Mouse (Mus musculus): ENCODE measurements around the gene Rasgef1b.

Gene Rasgef1b

DNA sequence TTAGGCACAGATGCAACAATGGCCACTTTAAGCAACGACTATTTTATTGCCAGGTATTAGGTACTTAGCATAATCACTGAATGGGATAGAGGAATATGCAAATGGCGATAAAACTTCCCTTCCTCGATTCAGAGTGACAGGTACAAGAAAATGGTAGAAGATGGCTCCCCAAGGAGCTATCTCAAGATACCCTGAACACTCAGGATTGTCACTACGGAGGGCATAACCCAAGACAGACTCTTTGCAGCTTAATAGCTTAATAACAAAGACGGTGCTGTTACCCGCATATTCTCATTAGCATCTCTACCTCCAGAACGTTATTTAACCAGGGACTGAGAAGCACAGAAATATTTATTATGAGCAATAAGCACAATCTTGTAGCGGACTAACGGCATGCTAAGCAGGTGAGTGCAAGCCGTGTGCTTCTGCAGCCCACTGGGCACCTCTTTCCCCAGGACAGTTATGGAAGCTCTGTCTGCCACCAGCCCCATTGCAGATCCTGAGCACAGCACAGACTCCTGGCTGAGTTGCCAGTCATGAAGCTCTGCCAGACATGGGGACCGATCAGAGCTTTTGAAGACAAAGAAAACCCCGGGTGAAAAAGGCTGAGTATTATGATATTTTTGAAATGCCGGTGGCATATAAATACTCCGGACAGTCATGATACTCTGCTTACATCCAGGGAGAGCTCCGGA, 122.6 kb downstream of the Rasgef1b start:
- in situ Hi-C loops (cut with MboI, MseI), result no loop called here

DNA sequence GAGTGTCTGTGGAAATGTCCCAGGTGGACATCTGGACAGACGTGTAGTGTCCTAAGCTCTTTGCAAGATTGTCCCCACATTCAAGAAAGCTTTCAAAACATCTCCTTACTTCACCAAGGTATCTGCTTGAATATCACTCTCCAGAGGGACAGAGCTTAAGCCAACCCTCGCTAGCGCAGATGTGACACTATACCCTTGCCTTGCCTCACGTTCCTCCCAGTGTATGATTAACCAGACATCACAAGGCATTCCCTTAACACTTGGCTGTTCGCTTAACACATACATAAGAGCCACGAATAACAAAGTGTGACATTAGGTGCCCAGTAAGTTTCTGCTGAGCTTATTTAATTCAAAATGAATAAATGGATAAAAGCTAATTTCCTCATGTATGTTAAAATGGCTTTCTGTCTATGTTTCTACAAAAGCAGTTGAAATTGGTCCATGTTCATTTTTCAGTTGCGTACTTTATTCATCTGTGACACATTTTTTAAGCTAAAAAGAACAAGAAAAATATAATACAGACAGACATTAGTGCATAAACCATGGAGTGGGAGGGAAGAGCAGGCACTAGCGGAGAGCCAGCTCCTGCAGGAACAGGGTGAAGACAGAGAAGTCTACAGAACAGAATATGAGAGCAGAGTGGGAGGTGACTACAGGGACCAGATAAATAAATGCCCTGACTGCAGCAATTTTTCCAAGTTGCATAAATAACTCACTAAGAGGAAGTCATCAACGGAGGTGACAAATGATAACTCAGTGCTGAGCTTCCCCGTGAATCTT, 126.4 kb downstream of the Rasgef1b start:
- in situ Hi-C loops (cut with MboI, MseI), result no loop called here

DNA sequence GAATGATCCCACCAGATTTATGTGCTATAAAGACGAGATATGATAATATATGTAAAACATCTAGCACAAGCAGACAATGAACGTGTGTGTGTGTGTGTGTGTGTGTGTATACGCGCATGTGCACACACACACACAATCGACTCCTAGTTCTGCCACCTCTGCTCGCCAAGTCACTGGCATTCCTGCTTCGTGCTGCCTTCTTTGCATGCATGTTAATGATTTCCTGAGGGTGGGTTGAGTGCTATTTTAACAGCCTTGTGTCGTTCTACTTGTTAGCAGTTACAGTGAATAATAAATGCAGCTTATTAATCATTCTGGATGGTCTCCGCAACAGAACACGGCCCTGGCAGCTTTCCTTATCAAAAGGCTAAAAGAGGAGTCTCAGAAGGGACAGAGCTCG, 129.5 kb downstream of the Rasgef1b start:
- in situ Hi-C loops (cut with MboI, MseI), result no loop called here

DNA sequence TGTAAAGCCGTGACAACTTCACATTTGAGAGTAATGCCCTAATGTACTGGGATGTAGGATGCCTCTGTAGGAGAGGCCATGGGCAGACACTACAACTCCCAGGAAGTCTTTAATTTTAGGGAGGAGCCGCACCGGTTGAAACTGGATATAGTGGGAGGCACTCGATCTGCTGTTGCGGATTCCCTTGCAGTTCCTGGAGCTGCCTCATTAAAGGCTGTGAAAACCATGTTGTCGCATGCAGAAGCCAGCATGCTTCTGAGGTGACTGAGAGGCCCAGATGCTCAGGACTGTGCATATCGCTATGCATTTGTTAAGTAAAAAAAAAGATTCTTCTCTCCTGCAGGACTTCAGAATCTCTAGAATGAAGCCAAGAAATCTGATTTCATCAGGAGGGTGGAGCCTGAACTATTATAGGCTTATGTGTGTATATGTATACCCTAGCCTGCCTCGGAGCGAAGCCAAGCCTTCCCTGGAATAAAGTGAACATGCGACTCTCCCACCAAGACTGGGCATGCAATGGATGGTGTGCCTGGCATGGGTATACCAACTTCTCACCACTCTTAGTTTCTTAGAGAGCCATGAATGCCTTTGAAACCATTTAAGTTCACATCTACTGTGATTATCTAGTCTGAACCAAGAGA, 130.3 kb downstream of the Rasgef1b start:
- in situ Hi-C loops (cut with MboI, MseI), result no loop called here

DNA sequence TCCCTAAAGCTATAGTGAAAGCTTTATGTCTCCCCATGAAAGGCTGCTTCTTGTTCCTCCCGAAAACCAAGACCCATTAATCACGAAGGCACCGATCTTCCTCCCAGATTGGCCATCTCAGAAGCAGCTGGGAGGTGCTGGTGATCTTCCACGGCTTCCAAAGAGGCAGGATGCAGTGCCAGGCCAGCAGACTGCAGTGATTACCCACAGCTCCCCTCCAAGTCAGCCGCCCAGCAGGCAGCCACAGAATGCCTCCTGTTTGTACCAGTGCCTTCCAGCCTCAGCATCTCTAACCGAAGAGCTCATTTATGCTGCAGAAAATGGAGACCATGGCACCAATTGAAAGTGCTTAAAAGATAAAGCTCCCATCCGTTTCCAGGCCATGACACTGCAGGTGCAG, 131.2 kb downstream of the Rasgef1b start:
- in situ Hi-C loops (cut with MboI, MseI), result no loop called here

DNA sequence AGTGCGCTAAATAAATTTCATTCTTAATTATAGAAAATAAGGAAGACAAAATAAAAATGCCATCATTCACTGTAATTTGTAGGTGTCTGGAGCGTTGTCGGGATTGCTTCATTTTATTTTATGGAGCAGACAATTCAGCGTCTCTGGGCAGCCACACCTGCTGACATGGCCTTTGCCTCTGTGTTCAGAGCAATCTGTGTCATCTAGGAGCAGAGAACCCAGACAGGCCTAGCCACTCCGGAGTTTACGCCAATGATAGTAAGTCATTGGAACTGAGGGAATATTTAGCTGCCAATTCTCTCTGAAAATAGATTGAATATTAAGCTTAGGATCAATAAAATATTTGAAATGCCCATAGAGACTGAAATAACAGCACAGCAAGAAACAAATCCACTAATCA, 137.5 kb downstream of the Rasgef1b start:
- in situ Hi-C loops (cut with MboI, MseI), result no loop called here

DNA sequence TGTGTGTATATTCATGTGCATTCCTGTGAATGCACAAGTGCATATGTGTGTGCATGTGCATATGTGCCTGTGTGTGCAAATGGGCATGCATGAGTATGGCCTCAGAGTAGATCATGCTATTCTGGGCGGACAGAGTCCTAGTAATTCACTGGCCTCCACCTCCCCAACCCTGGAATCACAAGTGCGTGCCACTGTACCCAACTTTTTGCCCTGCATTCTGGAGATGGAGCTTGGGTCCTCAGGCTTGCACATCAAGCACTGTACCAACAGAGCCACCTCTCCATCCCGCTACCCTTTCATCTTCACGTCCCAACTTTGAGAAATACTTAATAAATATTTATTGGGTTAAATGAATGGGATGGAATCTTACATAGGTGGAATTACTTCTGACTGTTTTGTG, 138.3 kb downstream of the Rasgef1b start:
- in situ Hi-C loops (cut with MboI, MseI), result no loop called here

DNA sequence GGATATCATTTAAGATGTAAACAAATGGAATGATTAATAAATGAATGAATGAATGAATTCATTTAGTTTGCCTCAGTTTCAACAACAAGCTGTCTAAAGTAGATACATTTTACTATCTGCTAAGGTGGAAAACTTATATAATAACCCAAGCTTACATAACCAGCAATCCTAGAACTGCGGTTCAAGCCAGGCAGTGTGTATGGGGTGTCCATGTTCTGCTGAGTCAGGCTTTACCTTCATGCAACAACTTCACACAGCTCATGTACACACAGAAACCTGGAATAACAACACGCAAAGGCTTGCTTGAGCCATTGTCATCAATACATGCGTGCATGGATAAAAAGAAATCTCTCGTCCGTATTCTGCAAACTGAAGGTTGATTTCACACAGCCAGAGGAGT, 140.9 kb downstream of the Rasgef1b start:
- in situ Hi-C loops (cut with MboI, MseI), result no loop called here

DNA sequence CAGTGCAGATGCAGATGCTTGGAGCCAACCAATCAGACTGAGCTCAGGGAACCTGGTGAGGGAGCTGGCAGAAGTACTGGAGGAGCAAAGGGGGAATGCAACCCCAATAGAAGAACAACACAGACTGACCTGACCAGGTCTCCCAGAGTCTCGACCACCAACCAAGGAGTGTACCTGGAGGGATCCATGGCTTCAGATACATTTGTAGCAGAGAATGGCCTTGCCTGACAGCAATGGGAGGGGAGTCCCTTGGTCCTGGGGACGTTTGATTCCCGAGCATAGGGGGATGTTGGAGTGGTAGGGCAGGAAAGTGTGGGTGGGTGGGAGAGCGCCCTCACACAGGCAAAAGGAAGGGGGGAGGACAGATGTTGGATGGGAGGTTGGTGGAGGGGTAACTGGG, 141.3 kb downstream of the Rasgef1b start:
- in situ Hi-C loops (cut with MboI, MseI), result no loop called here

DNA sequence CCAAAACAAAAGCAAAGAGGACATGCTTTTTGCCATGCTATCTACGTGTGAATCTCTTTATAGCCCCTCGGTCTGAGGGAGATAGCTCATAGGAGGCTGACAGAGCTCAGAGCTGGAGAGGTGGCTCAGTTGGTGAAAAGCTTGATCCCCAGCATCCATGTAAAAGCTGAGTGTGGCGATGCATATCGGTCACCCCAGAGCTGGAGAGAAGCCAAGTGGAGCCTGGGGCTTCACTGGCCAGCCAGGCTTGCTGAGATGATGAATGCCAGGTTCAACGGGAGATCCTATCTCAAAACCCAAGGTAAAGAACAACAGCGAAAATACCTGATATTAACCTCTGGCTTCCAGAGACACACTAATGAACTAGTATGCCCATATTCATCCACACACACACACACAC, 142.6 kb downstream of the Rasgef1b start:
- in situ Hi-C loops (cut with MboI, MseI), result no loop called here

DNA sequence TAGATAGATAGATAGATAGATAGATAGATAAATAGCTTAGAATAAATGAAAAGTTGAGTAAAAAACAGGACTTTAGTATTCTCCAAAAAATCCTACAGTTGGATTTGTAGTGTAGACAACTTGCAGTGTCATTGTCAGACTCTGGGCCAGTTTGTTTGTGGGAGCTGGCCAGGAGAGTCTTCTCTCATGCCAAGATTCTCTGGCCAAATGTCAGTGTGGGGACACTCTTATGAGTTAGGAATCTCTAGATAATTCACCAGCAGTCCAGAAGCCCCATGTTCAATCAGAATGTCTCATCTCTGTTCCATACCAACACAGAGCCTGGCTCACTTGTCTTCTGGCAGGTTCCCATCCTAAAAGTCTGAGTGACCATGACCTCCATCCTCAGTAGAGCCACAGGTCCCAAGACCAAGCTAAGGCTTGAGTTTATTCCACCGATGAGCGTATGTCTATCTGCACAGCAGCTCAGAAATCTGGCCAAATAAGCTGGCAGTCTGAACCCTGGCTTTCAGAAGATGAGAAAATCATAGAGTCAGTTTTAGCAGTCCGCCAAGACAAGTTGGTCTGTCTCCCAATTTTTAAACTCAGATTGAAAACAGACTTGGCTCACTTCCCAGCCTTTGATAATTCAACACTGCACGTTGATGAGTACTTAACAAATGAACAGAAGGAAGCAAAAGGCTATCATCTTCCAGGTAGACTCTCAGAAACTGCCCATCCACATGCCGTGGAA, 143.5 kb downstream of the Rasgef1b start:
- in situ Hi-C loops (cut with MboI, MseI), result no loop called here

DNA sequence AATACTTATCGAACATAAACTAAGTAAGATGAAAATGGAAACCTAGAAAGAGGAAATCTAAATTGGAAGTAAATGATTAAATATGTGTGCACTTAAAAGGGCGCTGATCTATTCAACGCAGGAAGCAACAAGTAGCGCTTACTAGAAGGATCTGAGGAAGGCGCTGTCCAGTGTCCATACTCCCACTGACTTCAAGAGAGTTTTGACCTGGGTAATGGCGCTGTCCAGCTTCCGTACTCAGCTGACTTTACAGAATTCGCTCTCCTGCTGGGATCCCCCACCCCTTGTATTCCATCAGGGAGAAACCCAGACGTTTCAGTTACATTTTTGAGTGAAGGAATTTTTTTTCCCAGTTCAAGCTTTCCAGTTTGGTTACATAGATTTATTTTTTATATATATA, 144.6 kb downstream of the Rasgef1b start:
- in situ Hi-C loops (cut with MboI, MseI), result loop anchor here (5.0 kb wide), 1 partner anchor 337 kb away; no protein-coding TSS in a partner anchor

DNA sequence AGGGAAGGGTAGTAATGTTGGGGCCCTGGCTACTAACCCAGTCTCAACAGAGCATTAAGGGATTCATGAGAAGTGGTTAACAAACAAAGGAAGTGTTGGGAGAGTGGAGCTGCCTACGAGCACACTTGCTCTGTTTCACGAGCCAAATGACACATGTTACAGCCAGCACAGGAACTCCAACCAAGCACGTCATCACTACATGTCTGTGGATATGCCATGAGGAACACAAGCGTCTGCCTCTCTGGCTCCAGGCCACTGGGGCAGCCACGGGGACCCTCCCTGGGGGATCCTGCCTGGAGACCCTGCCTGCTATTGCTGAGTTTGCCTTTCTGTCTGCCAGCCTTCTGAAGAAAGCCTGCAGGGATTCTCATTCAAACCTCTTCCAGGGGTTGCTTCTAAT, 146.8 kb downstream of the Rasgef1b start:
- in situ Hi-C loops (cut with MboI, MseI), result loop anchor here (5.0 kb wide), 1 partner anchor 335 kb away; no protein-coding TSS in a partner anchor

DNA sequence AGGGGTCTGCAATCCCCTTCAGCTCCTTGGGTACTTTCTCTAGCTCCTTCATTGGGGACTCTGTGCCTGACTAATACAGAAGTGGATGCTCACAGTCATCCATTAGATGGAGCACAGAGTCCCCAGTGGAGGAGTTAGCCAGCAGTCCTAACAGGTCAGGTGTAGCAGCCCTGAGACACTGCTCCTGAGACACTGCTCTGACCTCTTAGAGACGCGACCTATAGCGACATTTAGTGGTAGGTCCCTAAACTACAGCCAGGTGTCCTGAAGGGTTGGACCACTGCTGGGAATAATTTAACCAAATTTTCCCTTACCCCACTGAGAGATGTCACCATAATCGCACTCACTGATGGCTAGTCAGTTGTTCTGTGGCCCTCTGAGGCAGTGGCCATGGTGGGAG, 150.2 kb downstream of the Rasgef1b start:
- in situ Hi-C loops (cut with MboI, MseI), result no loop called here

DNA sequence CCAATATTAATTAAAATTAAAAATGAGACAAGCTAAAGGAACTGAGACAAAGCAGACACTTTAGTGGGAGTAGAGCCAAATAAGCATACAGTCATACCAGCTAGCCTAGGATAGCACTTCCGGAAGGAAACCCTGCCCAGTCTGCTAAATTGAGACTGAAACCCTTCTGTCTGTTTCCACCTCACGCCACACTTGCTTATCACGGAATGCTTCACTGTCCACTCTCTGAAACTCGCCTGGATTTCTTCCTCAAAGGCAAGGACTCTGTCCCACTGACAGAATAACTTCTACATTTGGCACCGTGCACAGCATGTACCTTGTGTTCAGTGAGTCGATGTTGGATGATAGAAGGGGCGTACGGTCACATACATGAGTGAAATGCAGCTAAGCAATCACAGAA, 153.0 kb downstream of the Rasgef1b start:
- in situ Hi-C loops (cut with MboI, MseI), result no loop called here

DNA sequence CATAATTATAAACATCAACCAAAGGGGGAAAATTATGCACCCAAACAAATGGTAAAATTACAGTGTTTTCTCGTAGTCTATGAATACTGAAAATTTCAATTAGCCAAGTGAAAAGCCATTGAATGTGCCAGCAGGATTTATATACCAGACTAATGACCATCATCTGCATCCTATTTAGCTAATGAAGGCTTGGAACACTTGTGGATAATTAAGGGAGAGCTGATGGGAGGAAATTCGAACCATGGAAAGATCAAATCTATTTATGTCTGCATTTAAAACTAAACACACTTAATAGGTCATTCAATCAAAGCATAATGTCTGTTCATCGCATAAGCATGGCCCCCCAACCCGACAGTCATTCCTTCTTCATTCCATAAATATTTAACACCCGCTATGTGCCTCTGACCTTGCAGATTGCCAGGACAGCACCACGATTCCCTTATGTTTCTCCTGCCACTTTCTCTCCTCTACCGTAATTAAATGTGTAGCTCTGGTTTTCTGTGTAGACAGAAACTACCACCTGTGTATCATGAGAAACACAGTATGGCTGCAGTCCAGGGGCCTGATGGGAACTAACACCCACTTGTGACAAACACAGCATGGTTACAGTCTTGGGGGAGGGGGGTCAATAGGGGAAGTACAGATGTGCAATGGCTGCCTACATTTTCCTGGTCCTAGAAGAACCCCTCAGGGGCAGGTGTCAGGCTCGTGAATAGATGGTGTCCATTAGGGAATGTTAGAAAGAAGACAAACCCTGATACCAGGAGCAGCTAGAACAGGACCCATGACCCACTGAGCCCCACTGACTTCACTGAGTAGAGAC, 164.2 kb downstream of the Rasgef1b start:
- in situ Hi-C loops (cut with MboI, MseI), result no loop called here

DNA sequence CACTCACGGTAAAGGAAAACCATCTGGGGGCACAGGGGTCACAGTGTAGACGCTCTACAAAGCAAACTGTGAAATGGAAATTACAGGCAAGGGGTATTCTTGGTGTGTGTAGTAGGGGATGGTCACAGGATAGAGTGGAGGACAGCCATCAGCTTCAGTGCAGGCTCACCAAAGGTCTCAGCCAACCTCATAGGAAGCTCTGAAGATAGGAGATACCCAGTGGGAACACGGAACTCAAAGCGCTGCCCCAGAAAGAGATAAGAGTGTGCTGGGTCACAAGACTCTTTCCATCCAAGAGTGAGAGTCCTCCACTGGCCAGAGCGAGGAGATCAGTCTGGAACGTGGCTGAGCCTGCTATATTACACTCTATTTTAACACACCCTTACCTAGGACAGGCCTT, 166.8 kb downstream of the Rasgef1b start:
- in situ Hi-C loops (cut with MboI, MseI), result no loop called here

DNA sequence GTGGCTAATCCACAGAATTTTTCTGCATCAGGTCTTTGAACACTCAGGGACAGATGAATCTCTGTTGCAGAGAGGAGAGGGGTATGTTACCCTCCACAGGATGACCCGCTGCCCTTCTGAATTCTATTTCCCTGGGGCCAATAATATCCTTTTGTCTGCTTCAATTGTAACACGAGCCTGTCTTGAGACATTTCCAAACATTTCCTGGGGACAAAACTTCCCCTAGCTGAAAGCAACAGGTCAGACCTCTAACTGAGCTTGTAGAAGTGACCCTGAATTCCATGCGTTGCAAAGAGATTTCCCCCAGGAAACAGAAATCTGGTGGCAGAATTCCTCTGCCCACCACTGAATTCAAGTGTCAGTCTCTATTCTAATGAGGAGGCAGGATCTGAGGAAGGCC, 169.1 kb downstream of the Rasgef1b start:
- in situ Hi-C loops (cut with MboI, MseI), result no loop called here

DNA sequence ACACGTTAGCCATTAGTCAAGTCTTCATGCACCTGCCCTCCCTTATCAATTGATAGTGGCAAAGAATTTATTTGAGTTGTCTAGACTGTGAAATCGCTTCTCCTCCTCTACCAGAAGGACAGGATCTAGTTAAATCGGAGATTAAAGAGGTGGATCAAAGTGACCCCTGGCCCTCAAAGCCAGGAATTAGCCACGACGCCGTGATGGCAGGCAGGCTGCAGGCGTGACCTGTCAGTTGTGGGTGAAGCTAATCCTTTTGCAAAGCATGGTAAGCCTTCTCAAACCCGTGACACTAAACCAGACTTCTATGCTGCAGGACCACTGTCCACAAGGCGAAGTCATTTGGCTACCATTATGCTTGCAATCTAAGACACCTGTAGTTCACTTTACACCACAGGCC, 170.6 kb downstream of the Rasgef1b start:
- in situ Hi-C loops (cut with MboI, MseI), result no loop called here

DNA sequence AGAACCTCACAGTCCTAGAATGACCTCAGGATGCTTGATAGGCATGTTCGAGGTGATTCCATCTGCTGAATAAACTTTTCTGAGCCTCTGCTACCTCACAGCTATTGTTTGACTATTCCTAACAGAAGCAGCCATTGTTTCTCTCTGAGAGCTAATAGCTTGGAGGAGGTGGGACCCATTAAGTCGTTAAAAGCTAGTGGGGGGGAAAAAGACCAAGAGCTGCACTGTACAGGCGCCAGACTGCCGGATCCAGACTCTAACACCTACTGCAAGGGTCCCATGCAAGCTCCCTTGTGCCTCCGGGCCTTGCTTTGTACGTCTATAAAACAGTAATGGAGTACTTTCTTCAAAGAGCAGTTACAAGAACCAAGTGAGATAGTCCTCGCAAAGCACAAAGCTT, 176.2 kb downstream of the Rasgef1b start:
- in situ Hi-C loops (cut with MboI, MseI), result no loop called here

Measured in T-helper 1 cell (primary cell).